Mouse (Mus musculus) adipocyte (in vitro differentiated cells): ENCODE measurements around the gene Usb1.
A peak's percentile ranks its signal among the peaks of the same experiment; 100 is the strongest.

ENCODE experiments used
- DNase-seq: peaks from one replicate; pipeline ENCODE4 v3.0.0-alpha.2; 2016; ENCODE audit warnings: low spot score

Usb1 gene

GRCm38 (mm10) chr8:95331720-95332436 is at the start of gene Usb1, which contains the start of gene Zfp319:
Gene Usb1 (plus strand): TSS chr8:95332284.
Gene Zfp319 (minus strand): TSS chr8:95331950.
- DNase-seq = peak; percentile 95

GRCm38 (mm10) chr8:95289066-95289650 is 42.9 kb upstream of the Usb1 start:
- no peak for DNase-seq

- DNase-seq = peak; percentile 26
Measured at GRCm38 (mm10) chr8:95293172-95293571, 38.9 kb upstream of the Usb1 start.

GRCm38 (mm10) chr8:95293891-95294290 is 38.2 kb upstream of the Usb1 start:
- DNase-seq = no peak

GRCm38 (mm10) chr8:95302410-95302809 is 29.7 kb upstream of the Usb1 start:
- DNase-seq = peak; percentile 52

- no peak for DNase-seq
Measured at GRCm38 (mm10) chr8:95305526-95305925, 26.6 kb upstream of the Usb1 start.

- DNase-seq = no peak
Measured at GRCm38 (mm10) chr8:95306431-95306830, 25.7 kb upstream of the Usb1 start, which contains the start of gene Cngb1. Gene Cngb1 (minus strand): TSS chr8:95306585.

GRCm38 (mm10) chr8:95310342-95310970 is 21.6 kb upstream of the Usb1 start, which contains the start of gene Tepp:
Gene Tepp (plus strand): TSS chr8:95310566.
- DNase-seq = no peak

- DNase-seq = no peak
Measured at GRCm38 (mm10) chr8:95312836-95313235, 19.2 kb upstream of the Usb1 start.

- no peak for DNase-seq
Measured at GRCm38 (mm10) chr8:95313857-95314256, 18.2 kb upstream of the Usb1 start.

- DNase-seq = no peak
Measured at GRCm38 (mm10) chr8:95314707-95315106, 17.4 kb upstream of the Usb1 start.

GRCm38 (mm10) chr8:95315350-95315749 is 16.7 kb upstream of the Usb1 start:
- DNase-seq = no peak

GRCm38 (mm10) chr8:95320224-95321139 is 11.6 kb upstream of the Usb1 start:
- DNase-seq = no peak

GRCm38 (mm10) chr8:95323201-95323600 is 8.9 kb upstream of the Usb1 start:
- no peak for DNase-seq

- DNase-seq = no peak
Measured at GRCm38 (mm10) chr8:95324646-95325045, 7.4 kb upstream of the Usb1 start.

- no peak for DNase-seq
Measured at GRCm38 (mm10) chr8:95326822-95327221, 5.3 kb upstream of the Usb1 start.

GRCm38 (mm10) chr8:95327866-95328465 is 4.1 kb upstream of the Usb1 start:
- DNase-seq = no peak

- DNase-seq = no peak
Measured at GRCm38 (mm10) chr8:95330367-95330766, 1.7 kb upstream of the Usb1 start.

GRCm38 (mm10) chr8:95331156-95331719 is 846 bp upstream of the Usb1 start:
- DNase-seq = no peak

- peak; percentile 48 for DNase-seq
Measured at GRCm38 (mm10) chr8:95332437-95333199, 534 bp downstream of the Usb1 start.
